Mouse (Mus musculus) liver, adult 10 weeks (tissue): ENCODE data around the gene Rnf128. TPM values are rescaled to one million over a fixed set of nuclear protein-coding genes. Genes with fewer than 3 reads are reported as not detected.

Experiments used
- polyA plus RNA-seq: library from polyadenylated mRNA; stranded (reverse); fragments of 350-450 nt; fragmentation: Illumina TruSeq; extraction: RNeasy Lipid Tissue Mini Kit (QIAGEN cat#74804); gene quantifications from one replicate; pipeline ENCODE4 v1.2.3, GENCODE M21; 2014; ENCODE audit warnings: low read depth, low replicate concordance

The Rnf128 gene
- 215 TPM for polyA plus RNA-seq

DNA sequence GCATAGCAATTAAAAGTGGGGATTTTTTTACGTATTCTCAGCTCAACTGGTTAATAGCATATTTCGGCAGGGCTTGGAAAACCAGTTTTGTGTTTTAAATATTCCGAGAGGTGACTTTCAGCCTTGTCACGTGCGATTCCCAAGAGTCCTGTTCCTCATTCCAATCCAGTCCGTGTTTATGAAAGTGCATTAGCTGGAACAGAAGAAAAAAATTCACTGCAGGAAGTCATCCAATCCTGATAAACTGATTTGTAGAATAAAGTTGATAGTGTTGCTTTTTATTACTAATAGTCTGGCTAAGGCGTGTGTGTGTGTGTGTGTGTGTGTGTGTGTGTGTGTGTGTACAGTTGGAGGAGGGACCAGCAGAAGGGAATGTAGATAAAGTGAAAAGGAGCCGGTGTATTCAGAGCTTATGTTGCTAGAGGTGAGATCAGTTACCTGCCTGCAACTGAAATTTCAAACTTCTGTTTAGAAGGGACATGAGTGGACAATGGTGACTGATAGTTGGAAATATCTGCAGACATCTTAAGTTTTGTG is at the start of gene Rnf128:
TSS of gene Rnf128 (plus strand) at position 392 of the 537 bp plus-strand sequence.

GRCm38 (mm10) chrX:139684775-139685695 is 121.9 kb downstream of the Rnf128 start, which contains the start of gene Tbc1d8b:
TSS of gene Tbc1d8b (plus strand) at chrX:139684996.

DNA sequence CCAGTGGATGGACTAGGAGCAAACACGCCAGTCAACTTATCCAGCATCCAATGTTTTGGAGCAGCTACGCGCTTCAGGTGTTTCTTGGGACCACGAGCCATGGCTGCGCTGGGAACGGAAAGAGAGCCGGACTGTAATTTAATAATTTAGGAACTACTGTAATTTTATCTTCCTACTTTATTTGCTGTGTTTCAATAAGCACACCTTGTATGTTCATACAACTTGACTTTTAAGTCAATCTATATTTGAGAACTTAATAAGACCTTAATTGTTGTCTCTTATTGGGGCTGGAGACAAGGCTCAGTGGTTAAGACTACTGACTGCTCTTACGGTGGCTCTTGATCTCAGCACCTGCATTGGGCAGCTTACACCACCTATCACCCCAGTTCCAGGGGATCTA is 151.3 kb downstream of the Rnf128 start, which contains the start of gene Gm15013:
TSS of gene Gm15013 (minus strand) at position 101 of the 400 bp plus-strand sequence.

Other genes with a start within 250 kb of the Rnf128 start
- not detected for gene Trap1a, start 229.6 kb upstream of the Rnf128 start, polyA plus RNA-seq
- 0.11 TPM for gene D330045A20Rik, start 82.9 kb upstream of the Rnf128 start, polyA plus RNA-seq
- 20.7 TPM for gene Tbc1d8b, start 121.7 kb downstream of the Rnf128 start, polyA plus RNA-seq
- gene Gm15013, start 151.2 kb downstream of the Rnf128 start, polyA plus RNA-seq: not detected
- 1.1 TPM for gene Ripply1, start 219.0 kb downstream of the Rnf128 start, polyA plus RNA-seq
- 77.7 TPM for gene Cldn2, start 237.5 kb downstream of the Rnf128 start, polyA plus RNA-seq